ENCODE assay signal across 17 mouse cellular contexts in genomic region chr3:146246557-146246956, GRCm38 (mm10). TPM values are rescaled to one million over a fixed set of nuclear protein-coding genes. Genes with fewer than 3 reads are reported as not detected.
"Had no signal": no experiment of that assay in that cellular context is flagged by ENCODE, and none has a peak within 500 bp of the region (broad histone marks: within the 10 kb centered on the region; RNA-seq: fewer than 3 reads in every experiment).

No protein-coding gene starts in this region.

- H3K4me1 ChIP-seq: liver, embryonic 15.5 days; midbrain, embryonic 13.5 days had no signal

- H3K4me2 ChIP-seq: liver, embryonic 11.5 days; liver, embryonic 15.5 days; lung, embryonic 14.5 days; midbrain, embryonic 13.5 days had no signal

- H3K27me3 ChIP-seq: liver, embryonic 15.5 days; midbrain, embryonic 13.5 days had no signal

- H3K4me3 ChIP-seq: layer of hippocampus, adult 2 months; left cerebral cortex, adult 2 months; liver, embryonic 15.5 days; midbrain, embryonic 13.5 days had no signal

- DNase-seq: kidney, adult 18-20 months; kidney, adult 9 months; kidney, postnatal 25 days; layer of hippocampus, postnatal 36 days; thymus, postnatal 25 days had no signal

- H3K36me3 ChIP-seq: liver, embryonic 15.5 days; midbrain, embryonic 13.5 days had no signal

- ATAC-seq: inflammation-experienced regulatory T-cells, adult 6 months; intestine, embryonic 16.5 days; midbrain, embryonic 13.5 days; midbrain, embryonic 16.5 days had no signal

RNA-seq across cellular contexts. Expression of gene Lpar3, which starts 25.8 kb away (rescaled TPM):
- total RNA-seq: megakaryocyte, adult 5-6 weeks; monocyte, adult 5-6 weeks had no signal
- polyA plus RNA-seq: macrophage had no signal
